Mouse (Mus musculus): ENCODE data around the gene Tom1l2. TPM values are rescaled to one million over a fixed set of nuclear protein-coding genes. Genes with fewer than 3 reads are reported as not detected.

Tom1l2 gene
- polyA plus RNA-seq, 1 experiment = 1.0 TPM

DNA sequence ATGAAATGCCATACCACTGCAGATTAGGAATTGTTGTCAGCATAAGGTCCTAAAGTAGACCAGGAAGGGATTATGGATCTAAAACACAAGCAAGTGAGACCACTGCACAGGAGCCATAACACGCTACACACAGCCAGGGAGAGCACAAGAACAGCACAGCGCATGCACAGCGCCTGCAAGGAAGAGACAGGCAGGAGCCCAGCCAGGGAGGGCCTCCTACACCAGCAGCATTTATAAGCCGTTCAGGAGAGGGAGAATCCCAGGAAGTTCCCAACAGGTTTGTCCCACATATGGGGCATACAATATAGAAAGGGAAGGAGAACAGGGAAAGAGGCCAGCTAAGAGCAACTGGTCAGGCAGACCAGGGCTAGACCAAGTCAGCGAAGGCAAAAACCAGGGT, 19.2 kb downstream of the Tom1l2 start:
- no peaks in the 10 kb centered on the region for H3K9me3 ChIP-seq (ENCODE audit: control insufficient read depth, low read length)
- TF ChIP-seq GATA1 (IDR thresholded peaks at IDR 0.05; ENCODE audit: low read length) (no peak), TAL1 (IDR thresholded peaks at IDR 0.05; ENCODE audit: low read length) (no peak)
- no peak overlapping the region for H3K4me3 ChIP-seq (replicated peaks)
- H3K4me1 ChIP-seq (ENCODE audit: control insufficient read depth) = peaks cover 7% of the 10 kb centered on the region
- no peaks in the 10 kb centered on the region for H3K27me3 ChIP-seq (ENCODE audit: control insufficient read depth)
- peaks cover 12% of the 10 kb centered on the region for H3K36me3 ChIP-seq (ENCODE audit: control insufficient read depth)

DNA sequence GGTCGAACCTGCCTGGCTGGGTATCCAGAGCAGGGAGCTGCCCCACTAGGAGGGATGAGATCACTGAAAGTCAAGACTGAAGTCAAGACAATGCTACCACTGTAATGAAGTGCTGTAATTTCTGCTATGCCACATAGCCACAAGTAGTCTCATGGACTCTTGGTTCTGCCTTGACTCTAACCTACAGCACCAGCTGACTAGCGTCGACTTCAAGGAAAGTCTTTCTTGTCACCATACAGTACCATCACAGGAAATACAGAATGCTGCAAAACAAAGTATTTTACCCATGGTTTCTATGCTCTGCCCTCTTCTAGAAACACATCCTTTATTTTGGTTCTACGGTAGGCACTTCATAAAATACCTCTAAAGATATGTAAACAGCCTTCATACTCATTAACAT, 22.2 kb downstream of the Tom1l2 start:
- no peak for TF ChIP-seq GATA1 (IDR thresholded peaks at IDR 0.05; ENCODE audit: low read length)
- H3K4me3 ChIP-seq (replicated peaks) = no peak overlapping the region
- H3K36me3 ChIP-seq (ENCODE audit: control insufficient read depth) = peaks cover 2% of the 10 kb centered on the region
- no peaks in the 10 kb centered on the region for H3K9me3 ChIP-seq (ENCODE audit: control insufficient read depth, low read length)
- no peaks in the 10 kb centered on the region for H3K4me1 ChIP-seq (ENCODE audit: control insufficient read depth)
- no peaks in the 10 kb centered on the region for H3K27me3 ChIP-seq (ENCODE audit: control insufficient read depth)

DNA sequence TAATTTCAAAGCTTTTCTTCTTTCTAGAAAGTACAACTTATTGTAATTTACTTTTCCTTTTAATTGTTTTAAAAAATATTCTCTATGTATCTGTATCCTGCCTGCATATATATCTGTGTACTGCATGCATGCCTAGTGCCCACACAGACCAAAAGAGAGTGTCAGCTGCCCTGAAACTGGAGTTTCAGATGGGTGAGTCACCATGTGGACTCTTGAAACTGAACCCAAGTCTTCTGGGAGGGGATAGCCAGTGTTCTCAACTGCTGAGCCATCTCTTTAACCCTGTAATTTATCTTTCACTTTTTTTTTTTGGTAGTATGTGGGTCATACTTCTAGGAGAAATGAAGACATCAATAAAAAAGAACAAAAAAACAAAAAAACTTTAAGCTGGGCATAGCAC, 29.0 kb downstream of the Tom1l2 start:
- Histone ChIP-seq H3K36me3 (ENCODE audit: control insufficient read depth) (peaks cover under 1% of the 10 kb centered on the region), H3K4me1 (ENCODE audit: control insufficient read depth) (peaks cover 20% of the 10 kb centered on the region), H3K4me3 (replicated peaks) (no peak overlapping the region), H3K27me3 (ENCODE audit: control insufficient read depth) (no peaks in the 10 kb centered on the region), H3K9me3 (ENCODE audit: control insufficient read depth, low read length) (no peaks in the 10 kb centered on the region)
- no peak for TF ChIP-seq GATA1 (IDR thresholded peaks at IDR 0.05; ENCODE audit: low read length)
- TF ChIP-seq TAL1 (IDR thresholded peaks at IDR 0.05; ENCODE audit: low read length) = no peak

DNA sequence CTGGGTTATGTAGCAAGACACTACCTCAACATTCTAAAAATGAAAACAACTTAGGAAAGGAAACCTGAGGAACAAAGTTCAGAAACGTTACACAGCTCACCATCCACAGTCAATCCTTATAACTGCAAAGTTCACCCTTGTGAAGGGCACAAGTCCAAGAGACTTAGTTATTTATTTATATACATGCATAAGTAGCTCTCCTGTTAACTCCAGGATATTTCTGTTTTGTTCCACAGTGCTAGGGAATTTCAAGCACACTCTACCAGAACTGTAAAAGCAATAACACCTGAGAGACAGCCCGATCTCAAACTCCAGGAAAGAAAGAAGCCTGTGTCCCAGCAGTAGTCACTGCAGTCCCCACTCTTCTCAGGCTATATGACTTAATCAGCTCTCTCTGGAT, 31.3 kb downstream of the Tom1l2 start:
- TF ChIP-seq GATA1 (IDR thresholded peaks at IDR 0.05; ENCODE audit: low read length) = no peak
- TF ChIP-seq TAL1 (IDR thresholded peaks at IDR 0.05; ENCODE audit: low read length) = no peak
- Histone ChIP-seq H3K4me1 (ENCODE audit: control insufficient read depth) (peaks cover 31% of the 10 kb centered on the region), H3K9me3 (ENCODE audit: control insufficient read depth, low read length) (no peaks in the 10 kb centered on the region), H3K27me3 (ENCODE audit: control insufficient read depth) (no peaks in the 10 kb centered on the region), H3K36me3 (ENCODE audit: control insufficient read depth) (peaks cover 5% of the 10 kb centered on the region), H3K4me3 (replicated peaks) (no peak overlapping the region)

DNA sequence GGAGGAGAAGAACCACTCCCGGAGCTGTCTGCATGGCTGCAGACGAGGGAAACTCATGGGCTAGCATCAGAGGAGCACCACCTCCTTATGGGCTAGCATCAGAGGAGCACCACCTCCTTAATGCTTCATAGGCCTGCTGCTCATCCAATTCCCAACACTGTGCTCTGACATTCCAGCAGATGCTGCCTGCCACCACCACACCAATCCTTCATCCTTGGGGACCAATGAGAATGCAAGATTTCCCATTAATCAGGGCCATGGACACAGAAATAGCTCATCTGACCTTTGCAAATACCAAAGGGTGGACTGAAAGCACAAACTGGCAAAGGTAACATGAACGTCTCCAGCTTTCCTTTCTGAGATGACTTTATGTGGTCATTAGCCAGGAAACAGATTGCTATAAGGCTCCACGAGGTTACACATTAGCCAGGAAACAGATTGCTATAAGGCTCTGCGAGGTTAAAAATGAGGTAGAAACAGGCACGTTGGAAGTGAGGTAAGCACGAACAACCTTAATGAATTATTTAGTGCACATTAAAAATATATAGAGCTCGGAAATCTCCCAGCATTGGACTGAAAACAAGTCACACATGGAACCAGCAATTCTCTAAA, 32.2 kb downstream of the Tom1l2 start:
- peaks cover 31% of the 10 kb centered on the region for H3K4me1 ChIP-seq (ENCODE audit: control insufficient read depth)

DNA sequence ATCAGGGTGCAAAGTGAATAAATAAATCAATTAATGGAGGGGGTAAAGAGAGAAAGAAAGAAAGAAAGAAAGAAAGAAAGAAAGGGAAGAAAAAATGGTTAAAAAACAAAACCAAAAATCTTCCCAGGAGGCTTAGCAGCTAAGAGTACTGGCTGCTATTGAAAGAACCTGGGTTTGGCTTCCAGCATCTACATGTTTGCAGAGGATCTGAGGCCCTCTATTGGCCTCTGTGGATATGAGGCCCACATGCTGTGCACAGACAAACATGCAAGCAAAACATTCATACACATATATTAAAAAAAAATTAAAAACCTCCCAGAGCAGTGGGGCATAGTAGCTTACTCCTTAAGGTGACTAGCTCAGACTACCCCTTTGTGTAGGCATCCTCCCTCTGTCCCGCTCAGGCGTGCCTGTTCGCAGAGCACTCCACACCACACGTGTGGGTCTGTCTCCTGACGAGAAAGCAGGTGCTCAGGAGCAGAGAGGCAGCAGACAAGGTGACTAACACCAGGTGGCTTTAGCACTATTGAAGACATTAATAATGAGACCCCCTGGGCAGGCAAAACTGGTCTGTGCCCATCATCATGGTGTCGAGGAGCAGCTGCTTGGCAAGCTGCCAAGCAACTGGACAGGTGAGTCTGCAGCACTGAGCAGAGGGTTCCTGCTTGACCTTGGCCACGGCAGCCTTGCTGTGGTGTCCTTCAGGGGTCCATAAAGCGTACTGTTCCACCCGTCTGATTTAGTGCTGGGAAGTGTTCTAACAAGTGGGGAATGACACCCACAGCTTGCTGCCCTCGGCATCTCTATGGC, 33.2 kb downstream of the Tom1l2 start:
- no peaks in the 10 kb centered on the region for H3K27me3 ChIP-seq (ENCODE audit: control insufficient read depth)

More for the DNA sequence above, 32.2 kb downstream of the Tom1l2 start:
- H3K4me3 ChIP-seq (replicated peaks) = no peak overlapping the region
- no peaks in the 10 kb centered on the region for H3K9me3 ChIP-seq (ENCODE audit: control insufficient read depth, low read length)
- peaks cover 6% of the 10 kb centered on the region for H3K36me3 ChIP-seq (ENCODE audit: control insufficient read depth)
- H3K27me3 ChIP-seq (ENCODE audit: control insufficient read depth) = no peaks in the 10 kb centered on the region
- no peak for TF ChIP-seq GATA1 (IDR thresholded peaks at IDR 0.05; ENCODE audit: low read length)
- TF ChIP-seq TAL1 (IDR thresholded peaks at IDR 0.05; ENCODE audit: low read length) = no peak

DNA sequence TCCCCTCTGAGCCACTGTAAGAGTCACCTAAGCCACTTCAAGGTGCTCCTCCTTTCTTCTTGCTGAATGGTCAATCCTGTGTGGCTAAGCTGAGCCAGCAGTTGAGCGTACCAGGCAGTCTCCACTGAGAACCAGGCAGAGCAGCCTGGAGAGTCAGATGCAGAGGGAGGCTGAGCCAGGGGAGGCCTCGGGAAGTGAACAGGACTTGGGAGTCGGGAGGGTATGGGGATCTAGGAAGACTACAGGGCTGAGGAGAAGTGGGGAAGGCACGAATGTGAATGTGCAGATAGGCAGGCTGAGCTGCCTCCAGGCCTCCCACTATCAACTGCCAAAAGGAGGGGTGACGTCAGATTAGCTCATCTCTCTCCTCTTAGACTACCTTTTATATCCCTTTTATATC, 34.0 kb downstream of the Tom1l2 start:
- Histone ChIP-seq H3K36me3 (ENCODE audit: control insufficient read depth) (peaks cover 6% of the 10 kb centered on the region), H3K4me1 (ENCODE audit: control insufficient read depth) (peaks cover 29% of the 10 kb centered on the region), H3K9me3 (ENCODE audit: control insufficient read depth, low read length) (no peaks in the 10 kb centered on the region), H3K27me3 (ENCODE audit: control insufficient read depth) (no peaks in the 10 kb centered on the region), H3K4me3 (replicated peaks) (peak overlapping the region; percentile 2)
- no peak for TF ChIP-seq TAL1 (IDR thresholded peaks at IDR 0.05; ENCODE audit: low read length)
- no peak for TF ChIP-seq GATA1 (IDR thresholded peaks at IDR 0.05; ENCODE audit: low read length)

More for the DNA sequence above, 33.2 kb downstream of the Tom1l2 start:
- peaks cover 6% of the 10 kb centered on the region for H3K36me3 ChIP-seq (ENCODE audit: control insufficient read depth)
- H3K4me1 ChIP-seq (ENCODE audit: control insufficient read depth) = peaks cover 29% of the 10 kb centered on the region
- H3K9me3 ChIP-seq (ENCODE audit: control insufficient read depth, low read length) = no peaks in the 10 kb centered on the region
- no peak overlapping the region for H3K4me3 ChIP-seq (replicated peaks)
- TF ChIP-seq TAL1 (IDR thresholded peaks at IDR 0.05; ENCODE audit: low read length) = no peak
- no peak for TF ChIP-seq GATA1 (IDR thresholded peaks at IDR 0.05; ENCODE audit: low read length)

DNA sequence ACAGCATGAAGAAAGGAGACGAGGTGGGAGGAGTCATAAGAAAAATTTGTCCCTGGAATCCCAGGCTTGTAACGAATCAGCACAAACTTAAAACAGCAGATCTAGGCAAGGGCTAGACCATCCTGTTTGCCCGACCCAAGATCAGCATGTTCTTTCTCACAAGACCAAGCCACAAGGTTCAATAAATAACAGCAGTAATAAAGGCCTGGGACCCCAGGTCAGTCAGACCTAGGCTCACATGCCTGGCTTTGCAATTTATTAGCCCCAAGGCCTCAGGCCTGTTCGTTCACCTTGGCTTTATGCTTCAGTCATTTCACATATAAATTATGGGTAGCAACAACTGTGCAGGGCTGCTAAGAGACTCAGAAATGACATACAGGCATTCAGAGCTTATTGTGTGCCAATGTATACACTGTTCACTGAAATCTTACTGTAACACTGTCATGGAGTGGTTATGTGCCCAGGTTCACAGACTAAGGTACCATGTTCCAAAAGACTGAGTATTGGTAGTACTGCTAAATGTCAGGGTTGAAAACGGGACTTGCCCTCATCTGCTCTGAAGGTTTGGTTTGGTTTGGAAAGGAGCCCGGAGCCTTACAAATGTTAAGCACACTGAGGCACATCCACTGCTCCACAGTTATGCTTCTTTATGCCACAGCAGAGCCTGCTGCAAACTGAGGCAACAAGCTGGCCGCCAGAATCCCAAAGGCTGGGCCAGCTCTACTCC, 35.2 kb downstream of the Tom1l2 start:
- H3K36me3 ChIP-seq (ENCODE audit: control insufficient read depth) = peaks cover 11% of the 10 kb centered on the region
- no peak for TF ChIP-seq TAL1 (IDR thresholded peaks at IDR 0.05; ENCODE audit: low read length)
- no peak for TF ChIP-seq GATA1 (IDR thresholded peaks at IDR 0.05; ENCODE audit: low read length)
- H3K27me3 ChIP-seq (ENCODE audit: control insufficient read depth) = no peaks in the 10 kb centered on the region

DNA sequence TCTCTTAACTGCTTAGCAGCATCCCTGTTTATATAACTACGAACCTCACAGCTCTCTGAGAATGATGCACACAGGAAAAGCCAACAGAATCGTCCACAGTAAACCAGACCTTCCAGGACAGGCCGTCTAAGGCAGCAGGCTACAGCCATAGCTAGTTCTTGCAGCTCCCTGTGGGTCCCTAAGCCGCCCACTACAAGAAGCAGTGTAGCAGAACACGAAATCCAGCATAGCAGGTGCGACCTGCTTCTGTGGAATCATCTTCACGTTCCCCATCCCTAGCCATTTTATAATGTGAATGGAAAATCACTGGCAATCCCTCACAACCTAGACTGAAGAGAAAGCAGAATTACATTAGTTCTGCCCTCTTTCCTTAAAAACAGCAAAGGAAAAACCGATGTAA, 35.8 kb downstream of the Tom1l2 start:
- Histone ChIP-seq H3K27me3 (ENCODE audit: control insufficient read depth) (no peaks in the 10 kb centered on the region), H3K4me3 (replicated peaks) (no peak overlapping the region), H3K9me3 (ENCODE audit: control insufficient read depth, low read length) (no peaks in the 10 kb centered on the region), H3K4me1 (ENCODE audit: control insufficient read depth) (peaks cover 31% of the 10 kb centered on the region), H3K36me3 (ENCODE audit: control insufficient read depth) (peaks cover 11% of the 10 kb centered on the region)
- no peak for TF ChIP-seq TAL1 (IDR thresholded peaks at IDR 0.05; ENCODE audit: low read length)
- no peak for TF ChIP-seq GATA1 (IDR thresholded peaks at IDR 0.05; ENCODE audit: low read length)

More for the DNA sequence above, 35.2 kb downstream of the Tom1l2 start:
- Histone ChIP-seq H3K4me1 (ENCODE audit: control insufficient read depth) (peaks cover 30% of the 10 kb centered on the region), H3K4me3 (replicated peaks) (no peak overlapping the region), H3K9me3 (ENCODE audit: control insufficient read depth, low read length) (no peaks in the 10 kb centered on the region)
